Mouse (Mus musculus) hindbrain, embryonic 15.5 days (tissue): ENCODE measurements around the gene Bmp6. TPM values are rescaled to one million over a fixed set of nuclear protein-coding genes. Genes with fewer than 3 reads are reported as not detected.

Experiments used
- ATAC-seq: fragments of 200-750 bp; cut with Nextera tagmentation; 2 replicates; pipeline ENCODE4 v1.8.0; 2017; ENCODE audit warnings: low read depth, moderate number of reproducible peaks, moderate TSS enrichment; ENCODE audit not compliant: low FRiP score
- H3K27ac ChIP-seq: fragments of 300-500 bp; sonication (generic); replicated peaks from 2 replicates; pipeline ENCODE4 v1.5.1; 2015; ENCODE audit warnings: mild to moderate bottlenecking, inconsistent platforms
- H3K27me3 ChIP-seq: fragments of 300-500 bp; sonication (generic); 2 replicates; pipeline ENCODE4 v1.6.1; 2015; ENCODE audit warnings: control low read depth, inconsistent platforms
- H3K36me3 ChIP-seq: fragments of 300-500 bp; sonication (generic); 2 replicates; pipeline ENCODE4 v1.6.1; 2015; ENCODE audit warnings: control low read depth, inconsistent platforms
- H3K4me1 ChIP-seq: fragments of 300-500 bp; sonication (generic); replicated peaks from 2 replicates; pipeline ENCODE4 v1.6.1; 2015; ENCODE audit warnings: control low read depth, inconsistent platforms
- H3K4me2 ChIP-seq: fragments of 300-500 bp; sonication (generic); 2 replicates; pipeline ENCODE4 v1.6.1; 2015; ENCODE audit warnings: moderate library complexity, mild to moderate bottlenecking, inconsistent platforms
- H3K4me3 ChIP-seq: fragments of 300-500 bp; sonication (generic); 2 replicates; pipeline ENCODE4 v1.5.1; 2015; ENCODE audit warnings: mild to moderate bottlenecking, inconsistent platforms
- H3K9ac ChIP-seq: fragments of 300-500 bp; sonication (generic); 2 replicates; pipeline ENCODE4 v1.6.1; 2015; ENCODE audit warnings: inconsistent platforms
- H3K9me3 ChIP-seq: fragments of 300-500 bp; sonication (generic); 2 replicates; pipeline ENCODE4 v1.6.1; 2016; ENCODE audit warnings: control low read depth, inconsistent platforms
- WGBS: fragments of 180-500 bp; shearing (Covaris S2); methylation state at CpG from one replicate; pipeline ENCODE4 v1.1.7; 2015; 5-methylcytosine and 5-hydroxymethylcytosine counted together
- polyA plus RNA-seq: library from polyadenylated mRNA; unstranded; fragments of >200 nt; fragmentation: Nextera tagmentation; extraction: Ambion mirVana; gene quantifications from 2 replicates; pipeline ENCODE4 v1.2.1, GENCODE M21; 2015

Gene Bmp6
- polyA plus RNA-seq, 1 experiment from 2014 or later, result 4.6 TPM

DNA sequence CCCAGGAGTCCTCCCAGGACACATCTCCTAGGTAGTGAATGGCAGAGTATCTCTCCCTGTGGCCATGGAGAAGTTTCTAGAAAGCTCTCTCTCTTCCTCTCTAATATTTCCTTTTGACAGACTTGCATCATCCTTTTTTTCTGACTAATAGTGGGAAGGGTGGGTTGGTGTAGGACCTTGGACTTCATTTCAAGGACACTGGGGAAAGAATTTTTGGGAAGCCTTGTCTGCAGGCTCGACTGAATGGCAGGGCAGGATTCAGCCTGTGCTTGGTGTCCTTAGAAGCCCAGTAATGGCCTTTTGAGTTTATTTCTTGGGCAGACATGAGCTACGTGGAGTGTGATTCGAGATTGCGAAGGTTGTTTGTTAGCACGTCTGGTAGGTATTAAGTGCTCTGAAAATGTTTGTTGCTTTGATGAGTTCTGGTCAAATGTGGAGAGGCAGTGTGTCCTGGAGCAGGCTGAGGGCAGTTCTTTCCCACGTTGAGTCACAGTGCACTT is 103.7 kb downstream of the Bmp6 start:
- Histone ChIP-seq H3K27me3 (no peaks in the 10 kb centered on the region), H3K4me2 (no peak overlapping the region), H3K4me1 (no peaks in the 10 kb centered on the region), H3K27ac (no peak overlapping the region), H3K9ac (no peak overlapping the region), H3K36me3 (no peaks in the 10 kb centered on the region), H3K9me3 (no peaks in the 10 kb centered on the region), H3K4me3 (no peak overlapping the region)
- WGBS, result 90% methylated on average over 6 of the region's 6 CpGs
- no peak for ATAC-seq

DNA sequence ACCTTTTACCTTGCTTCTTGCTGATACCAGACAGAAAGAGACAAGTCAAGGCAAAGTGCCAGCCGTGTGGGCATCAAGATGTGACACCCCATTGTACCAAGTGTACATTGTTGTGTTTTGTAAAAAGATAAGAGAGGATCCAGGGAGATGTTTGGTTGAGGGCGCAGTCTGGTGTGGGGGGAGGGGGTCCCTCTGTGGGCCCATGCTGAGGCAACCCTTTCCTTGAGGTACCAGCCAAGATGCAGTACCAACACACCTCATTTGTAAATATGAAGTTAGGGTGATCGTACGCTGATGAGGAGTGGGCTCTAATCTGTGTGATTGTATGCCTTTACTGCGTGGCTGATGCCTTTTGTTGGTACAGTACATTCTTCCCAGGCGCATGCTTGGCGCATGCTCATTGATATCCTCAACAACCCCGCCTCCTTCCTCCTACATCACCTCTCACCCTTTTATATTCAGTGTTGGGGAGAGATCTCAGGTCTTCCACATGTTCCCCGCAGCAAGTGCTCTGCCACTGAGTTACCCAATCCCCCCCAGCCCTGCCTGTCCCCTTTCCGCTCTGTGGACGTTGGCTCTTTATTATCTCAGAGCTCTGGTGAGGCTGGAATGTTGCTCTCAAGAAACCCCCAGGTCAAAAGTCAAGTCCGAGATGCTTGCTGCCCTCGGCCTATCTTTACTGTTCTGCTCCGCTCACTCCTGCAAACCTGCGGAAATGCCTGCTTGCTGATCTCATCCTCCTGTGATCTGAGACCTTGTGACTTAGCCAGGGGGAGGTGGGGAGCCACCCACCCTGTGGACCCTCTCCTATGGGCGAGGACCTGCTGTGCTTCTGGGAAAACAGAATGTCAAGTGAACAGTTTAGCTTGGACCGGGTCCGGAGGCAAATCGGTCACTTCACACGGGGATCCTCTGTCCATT is 105.4 kb downstream of the Bmp6 start:
- no peaks in the 10 kb centered on the region for H3K4me1 ChIP-seq

DNA sequence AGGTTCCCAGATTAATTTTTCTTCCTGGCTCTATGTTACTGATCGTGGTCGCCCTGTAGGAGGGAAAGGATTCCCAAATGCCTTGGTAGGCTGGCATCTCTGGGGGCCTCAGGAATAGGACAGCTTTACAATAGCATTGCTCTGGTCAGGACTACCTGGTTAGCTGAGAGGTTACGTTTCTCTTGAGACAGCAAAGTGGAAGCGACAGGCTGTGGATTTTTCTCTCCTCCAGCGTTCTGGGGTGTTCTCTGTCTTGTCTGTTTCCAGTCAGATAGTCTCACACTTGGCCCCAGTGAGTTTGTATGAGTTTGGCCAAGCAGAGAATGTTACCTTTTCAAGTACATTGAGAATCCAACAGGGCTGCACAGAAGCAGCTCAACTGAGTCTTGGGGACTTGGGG is 106.5 kb downstream of the Bmp6 start:
- 76% methylated on average over 5 of the region's 5 CpGs for WGBS
- Histone ChIP-seq H3K4me3 (no peak overlapping the region), H3K4me2 (no peak overlapping the region), H3K4me1 (no peaks in the 10 kb centered on the region), H3K27ac (no peak overlapping the region), H3K9me3 (no peaks in the 10 kb centered on the region), H3K27me3 (no peaks in the 10 kb centered on the region), H3K36me3 (no peaks in the 10 kb centered on the region), H3K9ac (no peak overlapping the region)
- no peak for ATAC-seq

More for the DNA sequence above, 105.4 kb downstream of the Bmp6 start:
- Histone ChIP-seq H3K36me3 (no peaks in the 10 kb centered on the region), H3K27me3 (no peaks in the 10 kb centered on the region), H3K4me2 (no peak overlapping the region), H3K27ac (no peak overlapping the region), H3K4me3 (no peak overlapping the region), H3K9me3 (no peaks in the 10 kb centered on the region), H3K9ac (no peak overlapping the region)
- no peak for ATAC-seq
- WGBS, result 73% methylated on average over 20 of the region's 20 CpGs

DNA sequence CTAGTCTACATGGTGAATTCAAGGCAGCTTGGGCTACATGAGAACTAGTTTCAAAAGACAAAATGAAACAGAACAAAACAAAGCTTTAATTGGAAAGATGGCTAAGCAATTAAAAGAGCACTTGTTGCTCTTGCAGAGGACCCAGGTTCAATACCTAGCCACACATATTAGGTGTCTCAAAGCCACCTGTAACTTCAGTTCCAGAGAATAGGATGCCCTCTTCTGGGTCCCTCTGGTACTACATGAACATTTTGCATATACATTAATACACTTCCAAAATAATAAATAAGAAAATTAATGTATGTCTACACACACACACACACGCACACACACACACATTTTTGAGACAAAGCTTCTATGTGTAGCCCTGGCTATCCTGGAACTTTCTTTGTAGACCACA is 118.5 kb downstream of the Bmp6 start:
- 83% methylated on average over 1 of the region's 1 CpGs for WGBS
- H3K9ac ChIP-seq, result no peak overlapping the region
- no peak overlapping the region for H3K4me2 ChIP-seq
- no peak overlapping the region for H3K4me3 ChIP-seq
- no peaks in the 10 kb centered on the region for H3K4me1 ChIP-seq
- no peak for ATAC-seq
- no peaks in the 10 kb centered on the region for H3K36me3 ChIP-seq
- H3K9me3 ChIP-seq, result no peaks in the 10 kb centered on the region
- H3K27ac ChIP-seq, result no peak overlapping the region
- no peaks in the 10 kb centered on the region for H3K27me3 ChIP-seq

DNA sequence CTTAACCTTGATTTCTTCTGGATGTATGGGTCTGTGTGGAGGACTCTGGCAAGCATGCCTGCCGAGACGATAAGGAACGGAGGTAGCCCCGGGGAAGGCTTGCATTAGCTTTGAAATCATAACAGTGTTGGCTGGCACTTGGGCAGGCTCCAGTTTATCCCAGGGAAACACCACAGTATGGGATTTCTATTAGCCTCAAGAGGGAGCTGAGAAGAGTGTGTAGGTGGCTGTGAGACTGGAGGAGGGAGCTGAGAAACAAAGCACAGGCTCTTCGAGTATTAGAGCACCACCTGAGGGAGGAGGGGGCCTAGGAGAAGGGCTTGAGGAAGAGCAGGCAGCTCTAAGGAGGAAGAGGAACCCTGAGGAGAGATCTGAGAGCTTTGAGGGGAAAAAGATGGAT is 126.0 kb downstream of the Bmp6 start:
- no peaks in the 10 kb centered on the region for H3K36me3 ChIP-seq
- H3K4me2 ChIP-seq, result no peak overlapping the region
- no peak overlapping the region for H3K4me3 ChIP-seq
- no peak overlapping the region for H3K9ac ChIP-seq
- no peak overlapping the region for H3K27ac ChIP-seq
- WGBS, result 88% methylated on average over 5 of the region's 5 CpGs
- no peak for ATAC-seq
- no peaks in the 10 kb centered on the region for H3K27me3 ChIP-seq
- H3K9me3 ChIP-seq, result no peaks in the 10 kb centered on the region
- H3K4me1 ChIP-seq, result no peaks in the 10 kb centered on the region

DNA sequence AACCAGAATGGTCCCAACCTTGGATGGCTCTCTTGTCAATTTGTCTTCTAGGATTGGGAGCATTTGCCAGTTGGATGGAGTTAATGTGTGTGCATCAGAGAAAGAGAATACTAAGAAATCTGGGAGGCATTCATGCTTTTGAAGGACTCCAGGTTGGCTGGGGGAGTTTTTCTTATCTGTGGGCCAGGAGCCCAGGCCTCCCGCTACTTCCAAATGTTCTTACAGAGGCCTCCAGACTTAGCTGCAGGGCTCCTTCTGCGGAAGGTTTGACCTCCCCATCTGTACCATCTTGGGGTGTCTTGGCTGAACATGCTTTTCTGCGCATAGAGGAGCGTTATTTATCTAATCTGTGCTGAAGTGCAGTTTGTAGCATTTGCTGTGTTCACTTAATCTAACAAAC is 127.7 kb downstream of the Bmp6 start:
- 82% methylated on average over 4 of the region's 4 CpGs for WGBS
- ATAC-seq, result no peak
- Histone ChIP-seq H3K4me3 (no peak overlapping the region), H3K4me2 (no peak overlapping the region), H3K27me3 (no peaks in the 10 kb centered on the region), H3K27ac (no peak overlapping the region), H3K4me1 (no peaks in the 10 kb centered on the region), H3K9ac (no peak overlapping the region), H3K9me3 (no peaks in the 10 kb centered on the region), H3K36me3 (no peaks in the 10 kb centered on the region)

DNA sequence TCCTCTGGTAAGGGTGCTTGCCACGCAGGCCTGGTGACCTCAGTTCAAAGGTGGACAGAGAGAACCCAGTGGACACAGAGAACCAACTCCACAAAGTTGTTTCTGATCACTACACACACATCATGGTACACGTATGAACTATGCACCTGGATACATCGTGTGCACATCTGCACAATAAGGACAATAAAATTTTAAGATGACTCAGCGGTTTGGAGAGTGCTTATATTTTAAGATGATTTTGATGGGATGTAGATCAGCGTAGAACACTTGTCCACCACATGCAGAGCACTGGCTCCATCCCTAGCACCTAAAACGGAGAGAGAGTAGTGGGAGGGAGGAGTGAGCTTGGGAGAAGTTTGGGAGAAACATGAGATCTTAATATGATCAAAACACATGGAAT is 128.6 kb downstream of the Bmp6 start:
- no peak for ATAC-seq
- 88% methylated on average over 6 of the region's 6 CpGs for WGBS
- Histone ChIP-seq H3K36me3 (no peaks in the 10 kb centered on the region), H3K9ac (no peak overlapping the region), H3K4me1 (no peaks in the 10 kb centered on the region), H3K4me2 (no peak overlapping the region), H3K27ac (no peak overlapping the region), H3K9me3 (no peaks in the 10 kb centered on the region), H3K27me3 (no peaks in the 10 kb centered on the region), H3K4me3 (no peak overlapping the region)

DNA sequence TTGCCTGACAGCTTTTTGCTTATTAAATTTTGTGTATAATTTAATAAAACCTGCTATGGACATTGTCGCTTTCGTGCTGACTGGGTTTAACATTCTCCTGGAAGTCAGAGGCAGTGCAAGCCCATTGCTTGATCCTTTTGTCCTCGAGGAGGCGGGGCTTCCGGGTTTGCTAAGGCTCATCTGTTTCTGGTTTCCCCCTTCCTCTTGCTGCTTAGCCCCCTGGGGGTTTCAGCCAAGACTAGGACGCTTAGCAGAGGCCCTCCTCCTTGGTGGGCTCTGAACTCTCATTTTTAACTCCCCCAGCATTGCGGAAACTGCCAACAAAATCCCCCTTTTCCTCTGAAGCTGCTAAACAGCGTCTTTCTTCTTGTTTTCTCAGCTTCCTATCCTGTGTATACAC is 132.0 kb downstream of the Bmp6 start:
- Histone ChIP-seq H3K36me3 (no peaks in the 10 kb centered on the region), H3K9me3 (no peaks in the 10 kb centered on the region), H3K4me1 (no peaks in the 10 kb centered on the region), H3K4me3 (no peak overlapping the region), H3K4me2 (no peak overlapping the region), H3K27me3 (no peaks in the 10 kb centered on the region), H3K9ac (no peak overlapping the region), H3K27ac (no peak overlapping the region)
- 33% methylated on average over 8 of the region's 8 CpGs for WGBS
- ATAC-seq, result no peak

DNA sequence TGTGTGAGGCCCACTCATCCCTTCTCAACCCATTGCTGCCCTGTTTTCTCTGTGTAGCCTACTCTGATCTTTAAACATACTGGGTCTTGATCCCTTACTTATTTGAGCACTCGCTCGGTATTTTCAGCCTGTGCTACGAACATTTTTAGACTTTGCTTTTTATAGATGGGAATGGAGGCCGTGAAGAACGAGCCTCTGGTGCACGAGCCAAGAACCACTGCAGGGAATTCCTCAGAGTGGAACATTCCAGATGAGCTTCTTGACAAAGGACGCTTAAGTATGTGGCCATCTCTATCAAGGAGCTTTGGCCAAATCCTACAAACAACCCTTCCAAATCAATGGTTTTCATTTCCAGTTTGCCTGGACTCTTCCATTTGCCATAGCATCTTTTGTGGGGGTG is 136.1 kb downstream of the Bmp6 start:
- no peaks in the 10 kb centered on the region for H3K36me3 ChIP-seq
- H3K9ac ChIP-seq, result no peak overlapping the region
- H3K4me2 ChIP-seq, result no peak overlapping the region
- H3K4me3 ChIP-seq, result no peak overlapping the region
- no peaks in the 10 kb centered on the region for H3K27me3 ChIP-seq
- no peak overlapping the region for H3K27ac ChIP-seq
- H3K4me1 ChIP-seq, result no peaks in the 10 kb centered on the region
- H3K9me3 ChIP-seq, result no peaks in the 10 kb centered on the region
- 91% methylated on average over 7 of the region's 7 CpGs for WGBS
- ATAC-seq, result no peak

DNA sequence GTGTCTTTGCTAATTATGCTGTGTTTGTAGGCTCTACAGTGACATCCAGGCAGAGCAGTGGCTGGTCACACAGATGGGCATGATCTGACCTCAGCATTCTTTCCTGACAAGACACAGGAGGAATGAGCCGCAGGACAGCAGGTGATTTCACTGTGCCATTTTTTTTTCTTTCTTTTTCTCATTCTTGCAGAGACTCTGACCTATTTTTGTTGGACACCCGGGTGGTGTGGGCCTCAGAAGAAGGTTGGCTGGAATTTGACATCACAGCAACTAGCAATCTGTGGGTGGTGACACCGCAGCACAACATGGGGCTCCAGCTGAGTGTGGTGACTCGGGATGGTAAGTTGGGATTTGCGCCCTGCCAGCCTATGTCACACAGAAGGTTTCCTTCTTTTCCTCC is 139.8 kb downstream of the Bmp6 start:
- Histone ChIP-seq H3K9ac (no peak overlapping the region), H3K4me2 (no peak overlapping the region), H3K27me3 (no peaks in the 10 kb centered on the region), H3K4me1 (no peaks in the 10 kb centered on the region), H3K36me3 (no peaks in the 10 kb centered on the region), H3K27ac (no peak overlapping the region), H3K4me3 (no peak overlapping the region), H3K9me3 (no peaks in the 10 kb centered on the region)
- 80% methylated on average over 5 of the region's 5 CpGs for WGBS
- no peak for ATAC-seq

DNA sequence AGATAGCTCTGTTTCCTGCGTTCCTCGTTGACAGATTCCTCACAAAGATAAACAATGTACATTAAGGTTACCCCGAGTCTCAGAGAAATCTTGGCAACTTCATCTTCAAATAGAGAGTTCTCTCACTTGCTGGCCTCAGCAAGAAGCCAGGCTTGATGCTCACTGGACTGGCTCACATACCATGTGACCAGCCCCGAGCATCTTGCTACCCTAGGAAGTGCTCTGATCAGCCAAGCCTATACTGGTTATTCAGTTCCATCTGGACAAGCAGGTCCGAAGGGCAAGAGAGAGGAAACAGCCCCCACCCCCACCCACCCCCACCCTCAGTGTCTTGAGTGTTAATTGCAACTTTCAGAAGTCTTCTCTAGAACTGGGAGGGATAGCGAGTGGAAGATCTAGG is 141.9 kb downstream of the Bmp6 start:
- 90% methylated on average over 6 of the region's 6 CpGs for WGBS

DNA sequence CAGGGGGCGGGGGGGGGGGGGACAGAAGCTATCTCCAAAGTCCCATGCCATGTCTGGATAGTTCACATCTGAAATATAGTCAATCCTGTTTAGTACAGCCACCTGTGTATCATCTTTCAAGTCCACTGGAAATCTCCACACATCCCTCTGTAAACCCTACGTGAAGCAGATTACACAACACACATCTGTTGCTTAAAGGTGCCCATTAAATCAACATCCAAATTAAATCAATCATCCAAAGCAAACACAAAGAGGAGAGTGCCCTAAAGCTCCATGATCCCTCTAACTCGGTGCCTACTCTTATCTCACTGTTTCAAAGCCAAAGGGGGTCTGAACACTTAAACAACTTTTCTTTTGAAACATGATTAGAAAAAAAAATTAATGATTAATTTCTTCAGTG is 151.8 kb downstream of the Bmp6 start:
- Histone ChIP-seq H3K4me3 (no peak overlapping the region), H3K4me2 (no peak overlapping the region), H3K9ac (no peak overlapping the region), H3K4me1 (no peaks in the 10 kb centered on the region), H3K27me3 (no peaks in the 10 kb centered on the region), H3K36me3 (peaks cover 13% of the 10 kb centered on the region), H3K27ac (no peak overlapping the region), H3K9me3 (no peaks in the 10 kb centered on the region)
- 76% methylated on average over 3 of the region's 3 CpGs for WGBS
- no peak for ATAC-seq

More for the DNA sequence above, 141.9 kb downstream of the Bmp6 start:
- H3K36me3 ChIP-seq, result no peaks in the 10 kb centered on the region
- no peak overlapping the region for H3K27ac ChIP-seq
- no peaks in the 10 kb centered on the region for H3K9me3 ChIP-seq
- H3K9ac ChIP-seq, result no peak overlapping the region
- H3K4me2 ChIP-seq, result no peak overlapping the region
- no peaks in the 10 kb centered on the region for H3K27me3 ChIP-seq
- ATAC-seq, result no peak
- no peaks in the 10 kb centered on the region for H3K4me1 ChIP-seq
- H3K4me3 ChIP-seq, result no peak overlapping the region

DNA sequence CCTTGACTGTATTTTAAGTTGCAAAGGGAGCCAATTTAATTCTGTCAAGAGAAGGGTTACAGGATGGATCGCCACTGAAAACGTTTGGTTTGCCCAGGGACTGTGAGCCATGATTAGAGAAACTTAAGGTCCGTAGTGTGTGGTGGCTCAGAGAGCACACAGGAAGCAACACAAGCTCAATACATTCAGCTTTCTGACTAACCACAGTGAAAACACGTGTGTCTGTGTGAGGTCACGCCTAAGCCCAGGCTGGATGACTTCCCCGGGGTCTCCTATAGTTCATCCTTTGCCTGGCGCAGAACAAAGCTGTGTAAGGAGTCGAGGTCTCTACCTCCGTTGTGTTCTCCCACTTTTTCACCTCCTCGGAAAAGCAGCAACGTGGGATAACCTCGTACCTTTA is 156.4 kb downstream of the Bmp6 start:
- H3K36me3 ChIP-seq, result peaks cover 41% of the 10 kb centered on the region

More for the DNA sequence above, 156.4 kb downstream of the Bmp6 start:
- H3K27ac ChIP-seq, result no peak overlapping the region
- H3K4me3 ChIP-seq, result no peak overlapping the region
- no peak overlapping the region for H3K9ac ChIP-seq
- 95% methylated on average over 12 of the region's 12 CpGs for WGBS
- ATAC-seq, result no peak
- no peaks in the 10 kb centered on the region for H3K9me3 ChIP-seq
- H3K4me2 ChIP-seq, result no peak overlapping the region
- no peaks in the 10 kb centered on the region for H3K27me3 ChIP-seq
- no peaks in the 10 kb centered on the region for H3K4me1 ChIP-seq
